27 mouse cellular contexts compared by ENCODE assay signal in genomic region chr19:29403251-29403650, GRCm38 (mm10). TPM values are rescaled to one million over a fixed set of nuclear protein-coding genes. Genes with fewer than 3 reads are reported as not detected.
DNase-seq lines count a peak whose midpoint lies in the region; ATAC-seq and TF ChIP-seq lines count a peak whose summit lies in the region.
"Had no signal": no experiment of that assay in that cellular context is flagged by ENCODE, and none has a peak within 500 bp of the region (broad histone marks: within the 10 kb centered on the region; RNA-seq: fewer than 3 reads in every experiment).

No protein-coding gene starts in this region.

- H3K9me3 ChIP-seq in liver, embryonic 12.5 days (replicated peaks): no peaks in the 10 kb centered on the region
- no peaks in the 10 kb centered on the region; the same call in 1 of the 2 replicates for H3K9me3 ChIP-seq in midbrain, embryonic 11.5 days (ENCODE audit: control insufficient read depth, low read length)
- peaks cover 6% of the 10 kb centered on the region for H3K9me3 ChIP-seq in midbrain, embryonic 10.5 days (replicated peaks)
- H3K9me3 ChIP-seq: embryonic facial prominence, embryonic 15.5 days had no signal

- no peak overlapping the region for H3K4me2 ChIP-seq in liver, embryonic 12.5 days
- no peak overlapping the region for H3K4me2 ChIP-seq in midbrain, embryonic 11.5 days
- H3K4me2 ChIP-seq: embryonic facial prominence, embryonic 13.5 days; embryonic facial prominence, embryonic 15.5 days; forebrain, embryonic 12.5 days had no signal

- H3K9ac ChIP-seq in liver, adult 2 months (ENCODE audit: low read depth, low read length): no peak overlapping the region
- no peak overlapping the region for H3K9ac ChIP-seq in liver, embryonic 12.5 days
- H3K9ac ChIP-seq in midbrain, embryonic 11.5 days (ENCODE audit: low read length): no peak overlapping the region
- H3K9ac ChIP-seq: embryonic facial prominence, embryonic 13.5 days; embryonic facial prominence, embryonic 15.5 days; forebrain, embryonic 12.5 days had no signal

- DNase-seq in liver, adult 2 months (ENCODE audit: extremely low read depth, low read depth, low spot score): peak; percentile 98
- peak; percentile 37 for DNase-seq in midbrain, embryonic 11.5 days (ENCODE audit: low spot score, missing footprints)
- DNase-seq in midbrain, embryonic 10.5 days (ENCODE audit: low spot score): no peak
- DNase-seq in cerebellum, postnatal 36 days: no peak
- DNase-seq: adrenal gland, adult 8-10 months; adrenal gland, postnatal 14 days; adrenal gland, postnatal 36 days; cerebellum, adult 11-12 months; cerebellum, adult 2 months; cerebellum, adult 9-10 months; cerebellum, postnatal 10 days; cerebellum, postnatal 25 days; embryo, embryonic 11 days had no signal

- no peak for TF ChIP-seq POLR2A in liver, adult 2 months (IDR thresholded peaks at IDR 0.05; ENCODE audit: extremely low read depth, insufficient read depth, low read length)

- TF ChIP-seq CTCF in liver, adult 2 months (IDR thresholded peaks at IDR 0.05; ENCODE audit: low read depth, low read length): no peak

- WGBS in liver, adult 2 months: 25% methylated on average over 4 of the region's 4 CpGs
- WGBS in liver, embryonic 12.5 days (ENCODE audit: insufficient replicate concordance): 70% methylated on average over 4 of the region's 4 CpGs
- WGBS in midbrain, embryonic 11.5 days: 91% methylated on average over 4 of the region's 4 CpGs
- WGBS in midbrain, embryonic 10.5 days: 91% methylated on average over 4 of the region's 4 CpGs

- H3K4me3 ChIP-seq in liver, adult 2 months (ENCODE audit: insufficient read depth, low read depth, low read length): no peak overlapping the region
- no peak overlapping the region for H3K4me3 ChIP-seq in liver, embryonic 12.5 days
- no peak overlapping the region for H3K4me3 ChIP-seq in midbrain, embryonic 11.5 days (ENCODE audit: low read depth, low read length)
- H3K4me3 ChIP-seq in midbrain, embryonic 10.5 days: no peak overlapping the region
- H3K4me3 ChIP-seq: embryonic facial prominence, embryonic 13.5 days; embryonic facial prominence, embryonic 15.5 days; erythroblast, embryonic 14.5 days; forebrain, embryonic 10.5 days; forebrain, embryonic 12.5 days had no signal

- no peak for ATAC-seq in liver, embryonic 12.5 days
- no peak for ATAC-seq in midbrain, embryonic 11.5 days (ENCODE audit: low FRiP score)
- ATAC-seq: activated CD4-positive, CD25-positive, alpha-beta regulatory T cell, adult 4 months; forebrain, embryonic 14.5 days; forebrain, embryonic 16.5 days; Patski had no signal

- H3K36me3 ChIP-seq in liver, adult 2 months (ENCODE audit: control insufficient read depth, insufficient read depth, low read length): no peaks in the 10 kb centered on the region
- no peaks in the 10 kb centered on the region for H3K36me3 ChIP-seq in liver, embryonic 12.5 days
- no peaks in the 10 kb centered on the region for H3K36me3 ChIP-seq in midbrain, embryonic 11.5 days (ENCODE audit: control insufficient read depth, insufficient read depth, low read length)
- H3K36me3 ChIP-seq in midbrain, embryonic 10.5 days: no peaks in the 10 kb centered on the region
- H3K36me3 ChIP-seq: embryonic facial prominence, embryonic 13.5 days; embryonic facial prominence, embryonic 15.5 days; forebrain, embryonic 10.5 days; forebrain, embryonic 12.5 days had no signal

- H3K4me1 ChIP-seq in liver, adult 2 months (ENCODE audit: control insufficient read depth, insufficient read depth, low read length): no peaks in the 10 kb centered on the region; the same call in 1 of the 2 replicates
- H3K4me1 ChIP-seq in liver, embryonic 12.5 days: peaks cover 16% of the 10 kb centered on the region
- H3K4me1 ChIP-seq in midbrain, embryonic 11.5 days (ENCODE audit: control insufficient read depth, insufficient read depth, low read length): no peaks in the 10 kb centered on the region
- no peaks in the 10 kb centered on the region for H3K4me1 ChIP-seq in midbrain, embryonic 10.5 days
- H3K4me1 ChIP-seq: forebrain, embryonic 12.5 days had no signal

- H3K27ac ChIP-seq in liver, adult 2 months (replicated peaks; ENCODE audit: insufficient read depth, low read depth, low read length): no peak overlapping the region
- H3K27ac ChIP-seq in liver, embryonic 12.5 days: no peak overlapping the region
- H3K27ac ChIP-seq in midbrain, embryonic 11.5 days (ENCODE audit: low read depth, low read length): no peak overlapping the region
- H3K27ac ChIP-seq in midbrain, embryonic 10.5 days (replicated peaks): no peak overlapping the region
- H3K27ac ChIP-seq: embryonic facial prominence, embryonic 13.5 days; embryonic facial prominence, embryonic 15.5 days; forebrain, embryonic 10.5 days; forebrain, embryonic 12.5 days had no signal

- no peaks in the 10 kb centered on the region for H3K79me2 ChIP-seq in liver, adult 2 months (ENCODE audit: control insufficient read depth, insufficient read depth, low read length)

- H3K27me3 ChIP-seq in liver, adult 2 months (ENCODE audit: control insufficient read depth, insufficient read depth, low read length): no peaks in the 10 kb centered on the region
- H3K27me3 ChIP-seq in liver, embryonic 12.5 days (replicated peaks): no peaks in the 10 kb centered on the region
- no peaks in the 10 kb centered on the region for H3K27me3 ChIP-seq in midbrain, embryonic 11.5 days (ENCODE audit: control insufficient read depth, insufficient read depth, low read length)
- no peaks in the 10 kb centered on the region for H3K27me3 ChIP-seq in midbrain, embryonic 10.5 days (ENCODE audit: low read depth, poor library complexity, severe bottlenecking)
- H3K27me3 ChIP-seq: embryonic facial prominence, embryonic 13.5 days; embryonic facial prominence, embryonic 15.5 days; forebrain, embryonic 12.5 days; Patski had no signal

RNA-seq across cellular contexts. Expression of gene Pdcd1lg2, which starts 7.5 kb away (rescaled TPM):
- 0.13 and 0.18 TPM in 2 replicates for total RNA-seq in liver, adult 2 months (2014; rRNA removed)
- 0.05 and 0.11 TPM in 2 replicates for polyA plus RNA-seq in liver, adult 2 months (2012; rRNA removed)
- 0.17 TPM in 1 of 2 replicates, not detected in the other for polyA plus RNA-seq in liver, embryonic 12.5 days (2016; fragmentation: Nextera tagmentation; extraction: Ambion mirVana)
- not detected in 2 replicates for polyA plus RNA-seq in midbrain, embryonic 11.5 days (2014; fragmentation: Nextera tagmentation; extraction: Ambion mirVana)
- not detected in 2 replicates for polyA plus RNA-seq in midbrain, embryonic 10.5 days (2016; fragmentation: Nextera tagmentation; extraction: Ambion mirVana)
- total RNA-seq: adrenal gland, adult 18-20 months; adrenal gland, adult 8-10 months; adrenal gland, postnatal 14 days; adrenal gland, postnatal 36 days; ES-E14 had no signal
- polyA plus RNA-seq: C2C12; cerebellum, adult 2 months; embryonic facial prominence, embryonic 11.5 days; embryonic facial prominence, embryonic 13.5 days; embryonic facial prominence, embryonic 15.5 days; erythroblast, embryonic 14.5 days; forebrain, embryonic 10.5 days; forebrain, embryonic 14.5 days; forebrain, embryonic 16.5 days had no signal

RNA-seq across cellular contexts. Expression of gene Cd274, which starts 36.0 kb away (rescaled TPM):
- 2.1 TPM in 2 replicates for total RNA-seq in liver, adult 2 months (2014; rRNA removed)
- polyA plus RNA-seq in liver, adult 2 months (2012; rRNA removed): 1.00 and 1.2 TPM in 2 replicates
- polyA plus RNA-seq in liver, embryonic 12.5 days (2016; fragmentation: Nextera tagmentation; extraction: Ambion mirVana): 0.35 and 0.69 TPM in 2 replicates
- polyA plus RNA-seq in midbrain, embryonic 11.5 days (2014; fragmentation: Nextera tagmentation; extraction: Ambion mirVana): 0.34 and 0.77 TPM in 2 replicates
- 0.29 and 0.38 TPM in 2 replicates for polyA plus RNA-seq in midbrain, embryonic 10.5 days (2016; fragmentation: Nextera tagmentation; extraction: Ambion mirVana)
- polyA plus RNA-seq: erythroblast, embryonic 14.5 days had no signal

RNA-seq across cellular contexts. Expression of gene Plgrkt, which starts 36.1 kb away (rescaled TPM):
- total RNA-seq in liver, adult 2 months (2014; rRNA removed): 11.5 and 14.0 TPM in 2 replicates
- 9.4 and 14.8 TPM in 2 replicates for polyA plus RNA-seq in liver, adult 2 months (2012; rRNA removed)
- polyA plus RNA-seq in liver, embryonic 12.5 days (2016; fragmentation: Nextera tagmentation; extraction: Ambion mirVana): 37.7 and 40.8 TPM in 2 replicates
- polyA plus RNA-seq in midbrain, embryonic 11.5 days (2014; fragmentation: Nextera tagmentation; extraction: Ambion mirVana): 60.4 and 68.1 TPM in 2 replicates
- polyA plus RNA-seq in midbrain, embryonic 10.5 days (2016; fragmentation: Nextera tagmentation; extraction: Ambion mirVana): 40.4 and 43.8 TPM in 2 replicates

Comparison
In these comparisons a context has a peak if more than half of its experiments do, and no peak if none do; other contexts are left out.
1. DNase-seq: peak in liver, adult 2 months (single experiment) and midbrain, embryonic 11.5 days (single experiment); none in midbrain, embryonic 10.5 days (single experiment) and cerebellum, postnatal 36 days (0 of 2).